Mouse (Mus musculus): ENCODE data around the gene Trmt1. TPM values are rescaled to one million over a fixed set of nuclear protein-coding genes. Genes with fewer than 3 reads are reported as not detected.
A peak's percentile ranks its signal among the peaks of the same experiment; 100 is the strongest.

The Trmt1 gene
- polyA plus RNA-seq, 1 experiment from 2014 or later, result 58.1 TPM

DNA sequence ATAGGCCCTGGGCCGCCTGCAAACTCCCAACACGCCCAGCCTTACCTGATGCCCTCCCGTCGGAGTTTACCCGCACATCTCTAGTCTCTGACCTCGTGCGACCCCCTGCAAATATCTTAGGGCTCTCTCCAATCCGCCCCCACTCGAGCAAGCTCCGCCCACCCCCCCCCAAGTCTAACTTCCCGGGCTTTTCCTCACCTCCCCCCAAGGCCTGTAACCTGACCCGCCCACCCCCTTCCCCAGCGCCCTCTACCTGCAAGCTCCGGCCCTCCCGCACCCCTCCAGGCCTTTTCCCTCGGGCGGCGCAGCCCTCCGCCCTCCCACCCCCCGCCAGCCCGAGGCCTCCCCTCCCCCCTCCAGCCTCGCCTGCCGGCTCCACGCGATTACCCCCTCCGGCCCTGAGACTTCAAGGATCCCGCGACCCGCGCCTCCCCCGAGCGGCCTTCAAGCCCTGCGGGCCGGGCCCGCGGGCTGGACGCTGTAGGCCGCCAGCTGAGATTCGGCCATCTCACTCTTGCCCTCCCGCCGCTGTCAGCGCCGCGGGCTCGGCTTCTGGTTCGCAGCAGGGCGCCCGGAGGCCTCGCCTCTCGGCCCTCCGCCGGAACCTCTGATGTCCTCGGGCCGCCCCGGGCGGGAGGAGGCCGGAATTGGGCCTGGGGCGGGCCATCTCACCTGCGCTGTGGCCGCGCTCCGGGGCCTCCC, 1.0 kb downstream of the Trmt1 start:
- WGBS, result under 1% methylated on average over 61 of the region's 62 CpGs
- peak; percentile 73 for DNase-seq (ENCODE audit: low spot score)
- Histone ChIP-seq H3K4me3 (peak overlapping the region; percentile 100), H3K4me1 (peaks cover 52% of the 10 kb centered on the region), H3K27me3 (ENCODE audit: low read depth, poor library complexity, severe bottlenecking) (no peaks in the 10 kb centered on the region), H3K36me3 (peaks cover 53% of the 10 kb centered on the region), H3K27ac (replicated peaks) (peak overlapping the region; percentile 99), H3K9me3 (replicated peaks) (no peaks in the 10 kb centered on the region)

DNA sequence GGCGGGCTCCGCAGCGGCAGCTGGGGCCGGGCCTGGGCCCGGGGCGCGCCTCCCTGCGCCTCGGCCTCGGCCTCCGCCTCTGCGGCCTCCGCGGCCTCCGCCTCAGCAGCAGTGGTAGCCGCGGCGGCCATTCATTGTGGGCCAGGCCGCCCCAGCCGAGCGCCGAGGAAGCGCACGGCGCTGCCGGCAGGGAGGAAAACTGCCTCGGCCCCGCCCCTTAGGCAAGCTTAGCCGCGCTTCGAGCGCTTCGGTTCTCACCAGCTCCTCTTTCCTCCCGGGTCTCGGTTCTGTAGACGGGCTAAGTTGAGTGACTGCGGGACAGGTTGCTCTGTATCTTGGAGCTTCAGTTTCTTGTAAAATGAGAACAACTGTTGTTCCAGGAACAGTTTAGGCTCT, 1.6 kb downstream of the Trmt1 start, which contains the start of gene Nacc1:
Gene Nacc1, minus strand, starts transcription at position 158 of the 396 bp plus-strand sequence.
- Histone ChIP-seq H3K9me3 (replicated peaks) (no peaks in the 10 kb centered on the region), H3K36me3 (peaks cover 53% of the 10 kb centered on the region), H3K4me3 (peak within 1 kb of the TSS; percentile 100), H3K4me1 (peaks cover 52% of the 10 kb centered on the region), H3K27ac (replicated peaks) (peak within 1 kb of the TSS; percentile 99), H3K27me3 (ENCODE audit: low read depth, poor library complexity, severe bottlenecking) (no peaks in the 10 kb centered on the region)
- peak; percentile 89 for DNase-seq (ENCODE audit: low spot score)
- whole genome bisulfite sequencing, result under 1% methylated on average over 37 of the region's 37 CpGs

DNA sequence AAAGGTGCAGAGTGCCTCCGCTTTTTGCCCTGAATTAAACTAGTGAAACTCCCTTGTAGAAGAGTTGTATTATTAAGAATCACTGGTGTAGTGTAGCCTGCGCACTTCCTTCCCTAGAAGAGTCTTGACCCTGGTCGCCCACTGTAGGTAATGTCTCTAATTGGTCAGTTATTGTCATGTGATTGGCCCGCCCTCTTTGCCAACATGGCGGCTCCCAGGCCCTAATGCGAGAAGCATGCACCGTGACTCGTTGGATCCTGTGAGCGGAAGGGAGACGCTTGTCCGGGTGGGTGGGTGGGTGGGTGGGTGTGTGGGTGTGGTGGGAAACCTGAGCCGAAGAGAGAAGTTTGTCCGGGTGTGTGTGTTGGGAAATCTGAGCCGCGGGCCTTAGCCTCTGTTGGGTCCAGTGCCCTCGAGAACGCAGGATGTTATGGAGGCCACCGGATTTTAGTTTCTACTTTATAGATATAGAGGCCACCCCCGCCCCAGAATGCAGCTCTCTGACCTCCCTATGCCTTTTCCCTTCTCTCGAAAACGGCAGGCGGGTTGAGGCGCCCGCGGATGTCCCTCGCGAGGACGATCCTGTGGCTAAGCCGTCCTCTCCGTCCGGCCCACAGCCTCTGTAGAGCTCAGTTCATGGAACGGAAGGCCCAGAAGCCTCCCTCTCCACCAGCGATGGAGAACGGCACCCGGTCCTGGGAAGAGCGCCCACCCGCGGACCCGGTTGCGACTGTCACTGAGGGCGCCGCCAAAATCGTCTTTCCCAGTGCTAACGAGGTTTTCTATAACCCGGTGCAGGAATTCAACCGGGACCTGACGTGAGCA, 3.2 kb downstream of the Trmt1 start:
- Histone ChIP-seq H3K27me3 (ENCODE audit: low read depth, poor library complexity, severe bottlenecking) (no peaks in the 10 kb centered on the region), H3K4me3 (peak overlapping the region; percentile 100), H3K36me3 (peaks cover 53% of the 10 kb centered on the region), H3K27ac (replicated peaks) (peak overlapping the region; percentile 86), H3K9me3 (replicated peaks) (no peaks in the 10 kb centered on the region), H3K4me1 (peaks cover 52% of the 10 kb centered on the region)
- whole genome bisulfite sequencing, result under 1% methylated on average over 47 of the region's 47 CpGs
- DNase-seq (ENCODE audit: low spot score), result peak; percentile 88

DNA sequence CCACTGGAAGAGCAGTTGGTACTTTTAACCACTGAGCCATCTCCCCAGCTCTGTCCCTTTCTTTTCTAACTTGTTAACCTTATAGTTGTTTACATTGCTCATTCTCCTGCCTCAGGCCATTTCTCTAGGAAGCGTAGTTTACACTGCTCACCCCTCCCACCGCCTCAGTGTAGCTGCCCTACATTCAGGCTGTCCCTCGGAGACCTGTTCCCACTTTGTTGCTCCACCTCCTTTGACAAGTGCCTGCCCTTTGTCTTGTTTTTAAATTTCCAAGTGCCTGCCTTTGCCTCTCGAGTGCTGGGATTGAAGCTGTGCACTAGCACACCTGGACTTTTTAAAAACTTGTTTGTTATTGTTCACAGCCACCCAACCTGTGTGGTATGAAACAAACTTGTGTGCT, 7.2 kb downstream of the Trmt1 start:
- Histone ChIP-seq H3K4me3 (no peak overlapping the region), H3K36me3 (peaks cover 76% of the 10 kb centered on the region), H3K27me3 (ENCODE audit: low read depth, poor library complexity, severe bottlenecking) (no peaks in the 10 kb centered on the region), H3K9me3 (replicated peaks) (no peaks in the 10 kb centered on the region), H3K27ac (replicated peaks) (no peak overlapping the region), H3K4me1 (peaks cover 22% of the 10 kb centered on the region)
- 83% methylated on average over 4 of the region's 4 CpGs for WGBS
- no peak for DNase-seq (ENCODE audit: low spot score)

DNA sequence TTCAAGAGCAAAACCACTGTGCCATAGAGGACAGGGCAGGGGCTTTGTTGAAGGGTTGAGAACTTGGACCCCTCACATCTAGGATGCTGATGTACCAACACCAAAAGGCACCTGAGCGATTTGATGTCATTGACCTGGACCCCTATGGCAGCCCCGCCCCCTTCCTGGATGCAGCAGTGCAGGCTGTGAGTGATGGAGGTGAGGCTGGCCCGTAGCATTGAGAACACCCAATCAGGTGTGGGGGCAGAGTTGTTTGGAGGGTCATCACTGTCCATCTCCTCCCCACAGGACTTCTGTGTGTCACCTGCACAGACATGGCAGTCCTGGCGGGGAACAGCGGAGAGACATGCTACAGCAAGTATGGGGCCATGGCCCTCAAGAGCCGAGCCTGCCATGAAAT, 9.0 kb downstream of the Trmt1 start:
- H3K27ac ChIP-seq (replicated peaks), result no peak overlapping the region
- peaks cover 12% of the 10 kb centered on the region for H3K27me3 ChIP-seq (ENCODE audit: low read depth, poor library complexity, severe bottlenecking)
- WGBS, result 93% methylated on average over 6 of the region's 6 CpGs
- no peak overlapping the region for H3K4me3 ChIP-seq
- DNase-seq (ENCODE audit: low spot score), result no peak
- H3K4me1 ChIP-seq, result peaks cover 13% of the 10 kb centered on the region
- H3K9me3 ChIP-seq (replicated peaks), result no peaks in the 10 kb centered on the region
- H3K36me3 ChIP-seq, result peaks cover 94% of the 10 kb centered on the region

DNA sequence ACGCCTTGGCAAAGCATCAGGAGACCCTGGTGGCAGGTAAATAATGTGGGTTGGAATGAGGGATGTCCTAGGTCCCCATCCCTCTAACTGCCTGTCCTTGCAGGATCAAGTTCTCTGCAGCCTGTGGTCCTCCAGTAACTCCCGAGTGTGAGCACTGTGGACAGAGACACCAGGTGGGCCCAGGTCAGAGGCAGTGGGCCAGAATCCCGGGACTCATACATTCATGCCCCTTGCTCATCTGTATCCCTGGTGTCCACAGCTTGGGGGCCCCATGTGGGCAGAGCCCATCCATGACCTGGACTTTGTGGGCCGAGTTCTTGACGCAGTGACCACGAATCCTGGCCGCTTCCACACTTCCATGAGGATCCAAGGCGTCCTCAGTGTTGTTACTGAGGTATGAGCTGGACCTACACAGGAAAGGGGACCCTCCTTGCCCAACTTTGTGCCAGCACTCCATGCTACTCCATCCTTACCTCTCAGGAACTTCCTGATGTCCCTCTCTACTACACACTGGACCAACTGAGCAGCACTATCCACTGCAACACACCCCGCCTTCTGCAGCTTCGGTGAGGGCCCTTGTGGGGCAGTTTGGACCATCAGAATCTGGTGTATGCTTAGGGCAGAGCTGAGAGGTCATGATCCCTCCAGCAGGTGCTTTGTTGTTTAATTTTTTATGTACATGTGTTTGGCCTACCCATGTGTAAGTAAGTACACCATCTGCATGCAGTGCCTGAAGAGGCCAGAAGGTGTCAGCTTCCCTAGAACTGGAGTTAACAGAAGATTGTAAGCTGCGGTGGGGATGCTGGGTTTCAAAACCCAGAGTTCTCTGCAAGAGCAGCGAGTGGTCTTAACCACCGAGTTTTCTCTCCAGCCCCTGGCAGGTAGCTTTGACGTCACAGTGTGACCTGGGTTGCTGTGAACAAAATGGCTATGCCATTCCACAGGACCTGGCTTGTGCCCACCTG, 11.3 kb downstream of the Trmt1 start:
- H3K9me3 ChIP-seq (replicated peaks), result no peaks in the 10 kb centered on the region
- WGBS, result 89% methylated on average over 14 of the region's 14 CpGs
- no peak overlapping the region for H3K27ac ChIP-seq (replicated peaks)
- no peak overlapping the region for H3K4me3 ChIP-seq
- H3K4me1 ChIP-seq, result peaks cover 17% of the 10 kb centered on the region
- peaks cover 78% of the 10 kb centered on the region for H3K36me3 ChIP-seq
- no peak for DNase-seq (ENCODE audit: low spot score)
- H3K27me3 ChIP-seq (ENCODE audit: low read depth, poor library complexity, severe bottlenecking), result peaks cover 35% of the 10 kb centered on the region

DNA sequence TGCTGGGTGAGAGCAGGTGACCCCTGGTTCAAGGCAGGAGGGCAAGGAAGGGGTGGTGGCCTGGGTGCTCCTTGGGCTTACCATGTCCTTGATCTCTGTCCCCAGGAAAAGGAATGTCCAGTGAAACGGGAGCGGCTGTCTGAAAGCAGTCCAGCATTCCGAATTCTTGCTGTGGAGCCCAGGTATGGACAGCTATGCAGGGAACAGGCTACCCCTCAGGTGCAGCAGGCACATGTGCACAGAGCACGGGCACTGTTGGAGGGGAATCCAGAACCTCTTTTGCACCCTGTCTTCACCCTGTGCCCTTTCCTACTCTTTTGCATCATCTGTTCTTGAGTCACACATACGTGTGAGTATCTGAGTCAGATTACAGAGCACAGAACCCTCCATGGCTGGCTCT, 12.2 kb downstream of the Trmt1 start:
- Histone ChIP-seq H3K27ac (replicated peaks) (no peak overlapping the region), H3K27me3 (ENCODE audit: low read depth, poor library complexity, severe bottlenecking) (peaks cover 43% of the 10 kb centered on the region), H3K9me3 (replicated peaks) (no peaks in the 10 kb centered on the region), H3K4me1 (peaks cover 17% of the 10 kb centered on the region), H3K36me3 (peaks cover 69% of the 10 kb centered on the region), H3K4me3 (no peak overlapping the region)
- no peak for DNase-seq (ENCODE audit: low spot score)
- WGBS, result 94% methylated on average over 5 of the region's 5 CpGs

DNA sequence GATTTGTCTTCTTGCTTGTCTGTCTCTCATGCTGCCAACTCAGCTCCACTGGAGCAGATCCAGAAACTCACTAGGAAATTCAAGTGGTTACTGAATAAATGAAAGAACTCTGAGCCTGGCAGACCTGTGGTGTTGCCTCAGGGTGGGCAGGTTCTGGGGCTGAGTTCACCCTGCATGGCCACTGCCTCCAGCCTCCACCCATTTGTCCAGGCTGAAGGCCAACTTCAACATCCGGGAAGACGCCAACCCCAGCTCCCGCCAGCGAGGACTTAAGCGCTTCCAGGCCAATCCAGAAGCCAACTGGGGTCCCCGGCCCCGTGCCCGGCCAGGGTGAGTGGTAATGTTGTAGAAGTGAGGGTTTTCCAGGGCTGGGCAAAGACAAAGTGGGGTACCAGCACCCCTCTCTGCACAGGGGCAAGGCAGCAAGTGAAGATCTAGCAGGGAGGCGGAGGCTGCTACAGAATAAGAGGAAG, 12.9 kb downstream of the Trmt1 start:
- Histone ChIP-seq H3K27me3 (ENCODE audit: low read depth, poor library complexity, severe bottlenecking) (peaks cover 50% of the 10 kb centered on the region), H3K9me3 (replicated peaks) (no peaks in the 10 kb centered on the region), H3K4me1 (peaks cover 21% of the 10 kb centered on the region), H3K27ac (replicated peaks) (no peak overlapping the region), H3K4me3 (no peak overlapping the region), H3K36me3 (peaks cover 62% of the 10 kb centered on the region)
- 97% methylated on average over 9 of the region's 9 CpGs for WGBS
- no peak for DNase-seq (ENCODE audit: low spot score)

DNA sequence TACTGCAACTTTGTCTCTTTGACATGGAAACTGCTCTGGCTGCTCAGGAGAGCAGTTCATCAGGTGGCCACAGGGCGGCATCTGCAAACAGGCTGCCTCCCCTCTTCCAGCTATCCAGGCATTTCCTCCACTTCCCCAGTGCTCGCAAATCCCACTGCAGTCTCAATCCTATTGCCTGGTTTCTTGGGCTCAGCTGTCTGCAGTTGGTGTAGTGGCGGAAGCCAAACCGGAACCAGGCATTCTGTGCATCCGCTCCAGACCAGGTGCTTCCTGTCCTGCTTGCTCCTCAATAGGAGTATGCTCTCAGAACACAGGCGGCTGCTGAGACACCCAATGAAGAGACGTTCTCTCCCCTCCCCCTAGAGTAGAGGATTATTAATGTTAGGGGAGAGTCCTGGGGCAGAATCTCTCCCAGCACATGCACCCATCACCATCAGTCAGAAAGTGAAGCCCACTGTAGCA, 13.8 kb downstream of the Trmt1 start:
- Histone ChIP-seq H3K27ac (replicated peaks) (no peak overlapping the region; the same call in 1 of the 2 replicates), H3K27me3 (ENCODE audit: low read depth, poor library complexity, severe bottlenecking) (peaks cover 59% of the 10 kb centered on the region), H3K36me3 (peaks cover 53% of the 10 kb centered on the region), H3K4me1 (peaks cover 30% of the 10 kb centered on the region), H3K9me3 (replicated peaks) (no peaks in the 10 kb centered on the region), H3K4me3 (no peak overlapping the region; the same call in 1 of the 2 replicates)
- peak; percentile 51 for DNase-seq (ENCODE audit: low spot score)
- 69% methylated on average over 7 of the region's 7 CpGs for WGBS

DNA sequence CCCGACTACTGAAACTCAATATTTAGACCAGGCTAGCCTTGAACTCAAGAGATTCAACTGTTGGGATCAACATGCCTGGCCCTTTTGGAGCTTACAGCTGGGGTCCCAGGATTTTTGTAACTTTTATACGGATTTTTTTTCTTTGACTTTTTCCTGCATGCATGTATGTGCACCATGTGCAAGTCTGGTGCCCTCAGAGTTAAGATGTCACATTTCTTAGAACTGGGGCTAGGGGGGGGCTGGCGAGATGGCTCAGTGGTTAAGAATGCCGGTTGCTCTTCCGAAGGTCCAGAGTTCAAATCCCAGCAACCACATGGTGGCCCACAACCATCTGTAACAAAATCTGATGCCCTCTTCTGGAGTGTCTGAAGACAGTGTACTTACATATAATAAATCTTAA, 14.4 kb downstream of the Trmt1 start:
- H3K27me3 ChIP-seq (ENCODE audit: low read depth, poor library complexity, severe bottlenecking), result peaks cover 66% of the 10 kb centered on the region
- DNase-seq (ENCODE audit: low spot score), result no peak
- H3K4me3 ChIP-seq, result no peak overlapping the region
- no peak overlapping the region for H3K27ac ChIP-seq (replicated peaks)
- H3K36me3 ChIP-seq, result peaks cover 47% of the 10 kb centered on the region
- H3K9me3 ChIP-seq (replicated peaks), result no peaks in the 10 kb centered on the region
- peaks cover 36% of the 10 kb centered on the region for H3K4me1 ChIP-seq
- 86% methylated on average over 5 of the region's 5 CpGs for WGBS

DNA sequence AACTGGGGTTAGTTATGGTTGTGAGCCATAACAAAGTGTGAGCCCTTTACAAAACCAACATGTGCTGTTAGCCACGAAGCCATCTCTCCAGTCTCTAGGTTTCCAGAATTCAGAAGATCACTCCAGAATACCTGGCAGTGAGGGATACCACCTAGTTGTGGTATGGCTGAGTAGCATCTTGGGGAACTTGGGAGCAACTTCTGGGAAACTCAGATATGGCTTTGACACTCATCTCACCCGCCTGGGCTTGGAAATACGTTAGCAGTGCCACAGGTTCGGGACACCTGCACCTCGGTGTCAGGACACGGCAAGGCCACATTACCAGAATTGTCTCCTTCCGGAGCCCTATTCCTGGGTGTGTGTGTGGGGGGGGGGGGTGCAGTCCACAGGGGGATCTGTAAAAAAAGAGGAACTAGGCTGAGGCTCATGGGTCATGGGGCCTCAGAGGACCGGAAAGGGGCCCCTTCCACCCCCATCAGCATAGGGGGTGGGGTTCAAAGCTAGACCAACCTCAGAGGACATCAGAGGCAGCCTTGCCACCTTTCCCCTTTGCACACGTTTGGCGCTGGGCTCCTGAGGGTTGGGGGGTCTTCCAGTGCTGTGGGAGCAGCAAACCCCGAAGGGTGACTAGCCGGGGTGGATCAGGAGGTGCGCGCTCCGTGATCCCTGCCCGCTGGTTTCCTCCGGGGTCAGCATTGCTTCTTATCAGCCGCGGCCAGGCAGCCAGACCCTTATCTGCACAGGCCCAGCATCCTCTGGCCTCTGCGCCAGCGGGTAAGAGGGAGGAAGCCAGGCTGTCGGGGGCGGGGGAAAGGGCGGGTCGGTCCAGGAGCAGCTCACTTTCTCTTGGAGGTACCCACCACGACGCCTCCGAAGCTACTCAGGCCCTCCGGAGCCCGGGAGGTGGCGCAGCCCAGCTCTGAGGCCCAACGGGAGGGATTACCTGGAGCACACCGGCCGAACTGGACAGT, 15.1 kb downstream of the Trmt1 start, which contains the start of gene Lyl1:
Gene Lyl1, plus strand, starts transcription at position 517 of the 971 bp plus-strand sequence.
- Histone ChIP-seq H3K27me3 (ENCODE audit: low read depth, poor library complexity, severe bottlenecking) (peaks cover 73% of the 10 kb centered on the region), H3K27ac (replicated peaks) (peak within 1 kb of the TSS; percentile 52; the same call in 1 of the 2 replicates), H3K4me3 (peak within 1 kb of the TSS; percentile 36), H3K9me3 (replicated peaks) (no peaks in the 10 kb centered on the region), H3K36me3 (peaks cover 40% of the 10 kb centered on the region), H3K4me1 (peaks cover 39% of the 10 kb centered on the region)
- peak; percentile 51 for DNase-seq (ENCODE audit: low spot score)
- 14% methylated on average over 34 of the region's 34 CpGs for WGBS

Data from midbrain, embryonic 10.5 days (tissue).